Mouse (Mus musculus) MEL (cell line): ENCODE results near the gene Mon1a. TPM values are rescaled to one million over a fixed set of nuclear protein-coding genes. Genes with fewer than 3 reads are reported as not detected.

Experiments
- DNase-seq: peaks from one replicate; pipeline ENCODE4 v3.0.0; 2011; ENCODE audit warnings: low read depth, low spot score
- H3K27ac ChIP-seq: 2 replicates; pipeline ENCODE4 v1.5.1; 2012; ENCODE audit warnings: low read depth, mild to moderate bottlenecking, control low read depth, low read length, moderate library complexity; ENCODE audit not compliant: control insufficient read depth
- H3K27me3 ChIP-seq, 2 experiments: fragments of 150-350 bp in 1 of 2; sonication (generic) in 1 of 2; 2 replicates each; pipeline ENCODE4 v1.6.1; 2012; ENCODE audit warnings: low read length in 2 of 2, mild to moderate bottlenecking in 2 of 2, improper control_type of control experiment in 1 of 2, moderate library complexity in 1 of 2; ENCODE audit not compliant: insufficient read depth in 2 of 2, control insufficient read depth in 1 of 2
- H3K36me3 ChIP-seq, 2 experiments: 2 replicates each; pipeline ENCODE4 v1.6.1; 2012 to 2014; ENCODE audit warnings: low read length in 2 of 2, improper control_type of control experiment in 1 of 2, inconsistent platforms in 1 of 2, mild to moderate bottlenecking in 1 of 2; ENCODE audit not compliant: insufficient read depth in 2 of 2, control insufficient read depth in 1 of 2
- H3K4me1 ChIP-seq, 2 experiments: fragments of 150-350 bp in 1 of 2; sonication (generic) in 1 of 2; 2 replicates each; pipeline ENCODE4 v1.6.1; 2012; ENCODE audit warnings: low read length in 2 of 2, improper control_type of control experiment in 1 of 2, mild to moderate bottlenecking in 1 of 2; ENCODE audit not compliant: insufficient read depth in 2 of 2, control insufficient read depth in 1 of 2
- H3K4me3 ChIP-seq, 2 experiments: fragments of 150-350 bp in 1 of 2; sonication (generic) in 1 of 2; 2 replicates each; pipeline ENCODE4 v1.5.1; 2012; ENCODE audit warnings: low read depth in 2 of 2, low read length in 2 of 2, mild to moderate bottlenecking in 2 of 2, moderate library complexity in 2 of 2, control low read depth in 1 of 2, improper control_type of control experiment in 1 of 2; ENCODE audit not compliant: control insufficient read depth in 1 of 2, insufficient read depth in 1 of 2
- H3K79me2 ChIP-seq: 2 replicates; pipeline ENCODE4 v1.6.1; 2012; ENCODE audit warnings: mild to moderate bottlenecking, low read length, moderate library complexity; ENCODE audit not compliant: control insufficient read depth, poor library complexity, insufficient read depth
- H3K9ac ChIP-seq: 2 replicates; pipeline ENCODE4 v1.6.1; 2012; ENCODE audit warnings: low read depth, mild to moderate bottlenecking, control low read depth, low read length, moderate library complexity; ENCODE audit not compliant: control insufficient read depth, poor library complexity, severe bottlenecking
- H3K9me3 ChIP-seq: fragments of 150-350 bp; sonication (generic); replicated peaks from 2 replicates; pipeline ENCODE4 v1.6.1; 2012; ENCODE audit warnings: mild to moderate bottlenecking, low read length, improper control_type of control experiment, moderate library complexity; ENCODE audit not compliant: insufficient read depth
- CHD1 ChIP-seq: IDR thresholded peaks from 2 replicates; pipeline ENCODE4 v1.6.1; 2012; ENCODE audit warnings: low read depth, mild to moderate bottlenecking, inconsistent platforms, low read length, improper control_type of control experiment
- CTCF ChIP-seq, 3 experiments: IDR thresholded peaks in 2 of 3; conservative IDR thresholded peaks in 1 of 3; 2 replicates each; pipeline ENCODE4 v1.5.1; 2011 to 2012; ENCODE audit warnings: low read length in 3 of 3, low read depth in 2 of 3, mild to moderate bottlenecking in 2 of 3, improper control_type of control experiment in 1 of 3, inconsistent platforms in 1 of 3, mixed read lengths in 1 of 3, moderate library complexity in 1 of 3; ENCODE audit not compliant: control insufficient read depth in 1 of 3, insufficient read depth in 1 of 3, poor library complexity in 1 of 3, severe bottlenecking in 1 of 3
- E2F4 ChIP-seq: IDR thresholded peaks from 2 replicates; pipeline ENCODE4 v1.6.1; 2011; ENCODE audit warnings: low read depth, low read length, improper control_type of control experiment, borderline replicate concordance
- ELF1 ChIP-seq: IDR thresholded peaks from 2 replicates; pipeline ENCODE4 v1.6.1; 2014; ENCODE audit warnings: low read depth, mild to moderate bottlenecking, inconsistent platforms, low read length, improper control_type of control experiment, moderate library complexity
- HCFC1 ChIP-seq: IDR thresholded peaks from 2 replicates; pipeline ENCODE4 v1.6.1; 2012; ENCODE audit warnings: low read depth, mild to moderate bottlenecking, inconsistent platforms, low read length, improper control_type of control experiment, moderate library complexity
- JUND ChIP-seq: IDR thresholded peaks from 2 replicates; pipeline ENCODE4 v1.6.1; 2011; ENCODE audit warnings: low read depth, mild to moderate bottlenecking, improper control_type of control experiment, low read length
- KAT2A ChIP-seq: conservative IDR thresholded peaks from 2 replicates; pipeline ENCODE4 v1.6.1; 2012; ENCODE audit warnings: low read depth, low read length, improper control_type of control experiment, inconsistent platforms
- MAFK ChIP-seq: IDR thresholded peaks from 2 replicates; pipeline ENCODE4 v1.6.1; 2011; ENCODE audit warnings: low read depth, mild to moderate bottlenecking, low read length, improper control_type of control experiment, borderline replicate concordance
- MAX ChIP-seq: IDR thresholded peaks from 2 replicates; pipeline ENCODE4 v1.6.1; 2011; ENCODE audit warnings: low read length, improper control_type of control experiment
- MAZ ChIP-seq: IDR thresholded peaks from 2 replicates; pipeline ENCODE4 v1.6.1; 2012; ENCODE audit warnings: low read depth, mild to moderate bottlenecking, inconsistent platforms, low read length, improper control_type of control experiment
- MYB ChIP-seq: IDR thresholded peaks from 2 replicates; pipeline ENCODE4 v1.6.1; 2011; ENCODE audit warnings: mild to moderate bottlenecking, low read depth, low read length, improper control_type of control experiment
- POLR2AphosphoS2 ChIP-seq: IDR thresholded peaks from 2 replicates; pipeline ENCODE4 v1.6.1; 2011; ENCODE audit warnings: low read length, improper control_type of control experiment
- POLR2AphosphoS5 ChIP-seq: IDR thresholded peaks from 2 replicates; pipeline ENCODE4 v1.6.1; 2012; ENCODE audit warnings: low read depth, borderline replicate concordance, mild to moderate bottlenecking, inconsistent platforms, low read length, moderate library complexity, mixed read lengths
- RAD21 ChIP-seq: IDR thresholded peaks from 2 replicates; pipeline ENCODE4 v1.6.1; 2011; ENCODE audit warnings: mild to moderate bottlenecking, low read depth, low read length, improper control_type of control experiment
- RCOR1 ChIP-seq: IDR thresholded peaks from 2 replicates; pipeline ENCODE4 v1.6.1; 2012; ENCODE audit warnings: low read depth, mild to moderate bottlenecking, inconsistent platforms, low read length, improper control_type of control experiment
- SMC3 ChIP-seq: IDR thresholded peaks from 2 replicates; pipeline ENCODE4 v1.6.1; 2011; ENCODE audit warnings: low read depth, low read length, improper control_type of control experiment
- TAL1 ChIP-seq: IDR thresholded peaks from 2 replicates; pipeline ENCODE4 v1.6.1; 2012; ENCODE audit warnings: mild to moderate bottlenecking, inconsistent platforms, low read length, moderate library complexity, mixed read lengths
- TBP ChIP-seq: IDR thresholded peaks from 2 replicates; pipeline ENCODE4 v1.8.0; 2011; ENCODE audit warnings: low read depth, low read length, improper control_type of control experiment
- ZC3H11A ChIP-seq: IDR thresholded peaks from 2 replicates; pipeline ENCODE4 v1.6.1; 2012; ENCODE audit warnings: low read depth, mild to moderate bottlenecking, inconsistent platforms, low read length, improper control_type of control experiment
- ZKSCAN1 ChIP-seq: IDR thresholded peaks from 2 replicates; pipeline ENCODE4 v1.6.1; 2012; ENCODE audit warnings: low read depth, mild to moderate bottlenecking, inconsistent platforms, low read length, improper control_type of control experiment, moderate library complexity
- ZNF384 ChIP-seq: IDR thresholded peaks from 2 replicates; pipeline ENCODE4 v1.6.1; 2012; ENCODE audit warnings: low read depth, mild to moderate bottlenecking, inconsistent platforms, low read length, improper control_type of control experiment
- polyA plus RNA-seq, 2 experiments: library from polyadenylated mRNA; stranded (reverse) in 1 of 2; unstranded in 1 of 2; fragments of >175 nt in 1 of 2; fragments of >200 nt in 1 of 2; gene quantifications; 2 replicates each; pipeline versions ENCODE4 v1.2.1 to v1.2.4; 2012; ENCODE audit warnings: low replicate concordance in 2 of 2, low read depth in 1 of 2; ENCODE audit not compliant: insufficient read length in 2 of 2, insufficient read depth in 1 of 2, missing spikeins in 1 of 2
- total RNA-seq: library from RNA; depleted of rRNA; stranded (reverse); fragments of 300-350 nt; gene quantifications from 2 replicates; pipeline ENCODE4 v1.2.3, GENCODE M21; 2012

Gene Mon1a
- total and polyA plus RNA-seq, 3 experiments = 11.5 to 13.5 TPM; not detected in 1

- no peak overlapping the region for H3K4me3 ChIP-seq
- H3K27ac ChIP-seq = no peak overlapping the region
- H3K27me3 ChIP-seq = no peaks in the 10 kb centered on the region
- peaks cover 2 to 15% of the 10 kb centered on the region in 2 experiments for H3K4me1 ChIP-seq
- H3K36me3 ChIP-seq = peaks cover 4 to 6% of the 10 kb centered on the region in 2 experiments; a peak in 3 of 4 replicates
- no peaks in the 10 kb centered on the region for H3K79me2 ChIP-seq
- H3K9ac ChIP-seq = no peak overlapping the region
- peak; percentile 64 for DNase-seq
- no peaks in the 10 kb centered on the region for H3K9me3 ChIP-seq
- peak; percentile 23 for TF ChIP-seq RAD21
- no peak for TF ChIP-seq CHD1
- no peak for TF ChIP-seq POLR2AphosphoS5
- peak; percentile 68 to 79 (median 69) for TF ChIP-seq CTCF (IDR thresholded peaks at IDR 0.05 in 2 of 3, conservative IDR thresholded peaks at IDR 0.05 in 1 of 3; ENCODE audit: control insufficient read depth in 1 of 3, insufficient read depth in 1 of 3, low read depth in 2 of 3, low read length in 3 of 3, poor library complexity in 1 of 3, severe bottlenecking in 1 of 3)
- TF ChIP-seq SMC3 = peak; percentile 69
- no peak for TF ChIP-seq HCFC1
- no peak for TF ChIP-seq MAFK
- peak; percentile 24; the same call in 1 of the 2 replicates for TF ChIP-seq ZC3H11A
- TF ChIP-seq, all 39 proteins: peak for 4
Observed at GRCm38 (mm10) chr9:107923021-107923420, 35.1 kb downstream of the Mon1a start.

- no peak overlapping the region for H3K4me3 ChIP-seq
- H3K9ac ChIP-seq = no peak overlapping the region
- no peak for TF ChIP-seq ELF1
- TF ChIP-seq ZC3H11A = no peak
- TF ChIP-seq KAT2A = no peak
- no peak for TF ChIP-seq CHD1
- TF ChIP-seq ZKSCAN1 = no peak
- TF ChIP-seq E2F4 = no peak
- no peak for TF ChIP-seq MAZ
- no peak for TF ChIP-seq TAL1
- TF ChIP-seq TBP = no peak
- no peak for TF ChIP-seq POLR2AphosphoS5
- TF ChIP-seq JUND = no peak
- TF ChIP-seq RCOR1 = no peak
- no peak for TF ChIP-seq MAX
- TF ChIP-seq MAFK = no peak
- no peak for TF ChIP-seq MYB
- TF ChIP-seq ZNF384 = no peak
- TF ChIP-seq POLR2AphosphoS2 = no peak
- H3K36me3 ChIP-seq = peaks cover 4% of the 10 kb centered on the region in 2 experiments; a peak in 3 of 4 replicates
- H3K27me3 ChIP-seq = no peaks in the 10 kb centered on the region
- peaks cover 2 to 18% of the 10 kb centered on the region in 2 experiments for H3K4me1 ChIP-seq
- no peaks in the 10 kb centered on the region for H3K9me3 ChIP-seq
- no peak overlapping the region for H3K27ac ChIP-seq
- DNase-seq = no peak
- H3K79me2 ChIP-seq = no peaks in the 10 kb centered on the region
Observed at GRCm38 (mm10) chr9:107923956-107924355, 36.0 kb downstream of the Mon1a start.
